Mouse (Mus musculus) G1E (cell line): Measurements from ENCODE around the gene Ntrk1.

Source experiments
- CTCF ChIP-seq: IDR thresholded peaks from 2 replicates; pipeline ENCODE4 v1.5.1; 2012; ENCODE audit warnings: low read depth, low read length, inconsistent platforms, mixed read lengths
- GATA1 ChIP-seq: IDR thresholded peaks from 2 replicates; pipeline ENCODE4 v1.6.1; 2012; ENCODE audit warnings: borderline replicate concordance, low read length, inconsistent platforms, mixed read lengths
- POLR2AphosphoS5 ChIP-seq: IDR thresholded peaks from 2 replicates; pipeline ENCODE4 v1.6.1; 2012; ENCODE audit warnings: low read depth, low read length, inconsistent platforms; ENCODE audit not compliant: insufficient replicate concordance
- TAL1 ChIP-seq: conservative IDR thresholded peaks from 2 replicates; pipeline ENCODE4 v1.6.1; 2012; ENCODE audit warnings: low read depth, low read length, inconsistent platforms, mixed read lengths

DNA sequence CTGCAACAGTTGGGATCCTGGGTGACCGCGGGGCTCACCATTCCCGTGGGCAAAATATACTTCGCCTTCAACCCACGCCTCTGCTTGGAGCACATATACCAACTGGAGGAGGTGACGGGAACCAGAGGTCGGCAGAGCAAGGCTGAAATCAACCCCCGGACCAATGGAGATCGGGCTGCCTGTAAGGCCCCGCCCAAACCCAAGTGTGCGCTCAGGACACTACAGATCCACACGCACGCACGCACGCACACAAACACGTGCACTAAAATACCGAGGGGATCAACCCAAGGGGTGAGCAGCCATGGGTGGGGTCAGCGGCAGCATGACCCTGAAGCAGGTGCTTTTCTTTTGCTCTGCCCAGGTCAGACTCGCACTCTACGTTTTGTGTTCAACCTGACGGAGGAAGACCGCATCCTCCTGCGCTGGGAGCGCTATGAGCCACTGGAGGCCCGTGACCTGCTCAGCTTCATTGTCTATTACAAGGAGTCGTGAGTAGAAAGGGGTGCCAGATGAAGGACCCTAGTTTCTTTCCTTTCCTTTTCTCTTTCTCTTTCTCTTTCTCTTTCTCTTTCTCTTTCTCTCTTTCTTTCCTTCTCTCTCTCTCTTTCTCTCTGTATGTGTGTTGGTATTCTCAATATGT lies 9.2 kb upstream of the Ntrk1 start:
- TF ChIP-seq CTCF (no peak), POLR2AphosphoS5 (no peak), TAL1 (no peak), GATA1 (no peak)
